Mouse (Mus musculus) bone marrow, adult 2 months (tissue): ENCODE results near the gene Gnat3.

Experiments
- CTCF ChIP-seq: fragments of 200-500 bp; IDR thresholded peaks from 2 replicates; pipeline ENCODE4 v1.5.1; 2011; ENCODE audit warnings: low read length, control low read depth; ENCODE audit not compliant: control insufficient read depth, insufficient read depth
- POLR2A ChIP-seq: fragments of 200-500 bp; IDR thresholded peaks from 2 replicates; pipeline ENCODE4 v1.6.1; 2011; ENCODE audit warnings: low read depth, mild to moderate bottlenecking, control low read depth, low read length, borderline replicate concordance; ENCODE audit not compliant: control insufficient read depth

- no peak for TF ChIP-seq POLR2A
- TF ChIP-seq CTCF = no peak
These were observed 18.3 kb downstream of the Gnat3 start for GRCm38 (mm10) chr5:17980501-17981121.
